Mouse (Mus musculus): ENCODE data around the gene Cinp.

Cinp gene
- long read RNA-seq, experiment 1, transcript Cinp-201 (5 exons, 2,029 nt) = major isoform, 5 of 18 reads
- long read RNA-seq, experiment 1, partial matches to known transcripts = 4 of 18 reads
- long read RNA-seq, experiment 1, other reads (novel, unspliced or antisense) = 4 of 18 reads
- long read RNA-seq, experiment 2, partial matches to known transcripts = 0 of 12 reads
- long read RNA-seq, experiment 2, other reads (novel, unspliced or antisense) = 2 of 12 reads

DNA sequence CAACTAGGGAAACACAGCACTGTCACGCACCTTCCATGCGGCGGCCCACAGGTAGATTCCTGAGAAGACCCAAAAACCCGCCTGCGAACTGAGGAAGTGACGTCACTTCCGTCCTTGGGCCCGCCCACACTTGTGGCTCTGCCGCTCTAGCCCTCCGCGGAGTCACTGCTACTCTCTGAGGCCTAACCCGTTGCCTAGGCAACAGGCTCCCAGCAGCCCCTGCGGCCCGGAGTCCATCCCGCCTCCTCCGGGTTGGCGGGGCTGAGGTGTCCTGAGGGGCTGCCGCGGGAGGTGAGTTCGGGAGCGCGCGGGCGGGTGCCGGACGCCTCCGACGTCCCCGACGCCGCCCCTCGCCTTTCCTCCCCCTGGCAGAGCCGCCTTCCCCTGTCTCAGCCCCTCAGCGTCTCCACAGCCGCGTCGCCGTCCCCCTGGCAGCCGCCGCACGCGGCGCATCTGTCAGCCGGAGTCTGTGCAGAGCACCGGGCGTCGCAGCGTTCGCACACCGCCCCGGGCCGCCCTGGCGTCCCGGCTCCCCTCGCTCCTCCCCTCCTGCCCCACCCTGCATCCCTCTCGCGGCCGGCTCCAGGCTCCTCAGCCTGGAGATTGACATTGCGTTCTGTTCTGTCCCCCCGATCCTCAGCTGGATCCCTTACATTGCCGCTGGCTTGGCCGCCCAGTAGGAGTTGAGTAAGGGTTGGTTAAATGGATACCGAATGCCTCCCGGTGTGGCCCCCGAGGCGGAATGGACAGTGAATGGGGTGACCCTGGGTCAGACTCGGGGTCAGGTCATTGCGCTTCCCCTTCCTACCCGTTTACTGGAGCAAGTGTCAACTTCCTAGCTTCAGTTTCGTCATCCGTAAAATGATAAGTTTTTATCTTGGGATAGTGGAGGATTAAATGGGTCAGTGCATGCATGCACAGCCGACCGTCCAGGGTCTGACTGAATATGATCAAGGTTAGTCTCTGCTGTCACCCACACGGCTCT is at the start of gene Cinp, which contains the start of gene Tecpr2:
Cinp (minus strand) TSS at position 110 of the 985 bp plus-strand sequence.
Tecpr2 (plus strand) TSS at position 229 of the 985 bp plus-strand sequence.
- intact Hi-C loops (cut with DNase I) = no loop called here

DNA sequence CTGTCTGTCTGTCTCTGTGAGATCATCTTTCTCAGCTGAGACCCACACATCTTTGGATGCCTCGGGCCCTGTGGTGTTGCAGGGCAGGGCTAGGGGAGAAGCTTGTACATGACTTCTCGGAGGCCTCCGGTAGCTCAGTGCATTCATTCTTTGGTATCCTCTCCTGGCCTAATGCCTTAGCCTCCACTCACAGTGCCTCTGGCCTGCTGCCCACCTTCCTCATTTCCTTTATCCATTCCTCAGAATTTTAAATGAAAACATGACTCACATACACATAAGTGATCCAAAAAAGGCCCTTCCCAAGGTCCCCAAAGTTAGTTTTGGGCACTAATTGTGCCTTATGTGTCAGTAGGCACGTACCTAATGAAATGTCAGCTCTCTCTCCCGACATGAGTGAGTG is 48.6 kb upstream of the Cinp start:
- intact Hi-C loops (cut with DNase I) = no loop called here

DNA sequence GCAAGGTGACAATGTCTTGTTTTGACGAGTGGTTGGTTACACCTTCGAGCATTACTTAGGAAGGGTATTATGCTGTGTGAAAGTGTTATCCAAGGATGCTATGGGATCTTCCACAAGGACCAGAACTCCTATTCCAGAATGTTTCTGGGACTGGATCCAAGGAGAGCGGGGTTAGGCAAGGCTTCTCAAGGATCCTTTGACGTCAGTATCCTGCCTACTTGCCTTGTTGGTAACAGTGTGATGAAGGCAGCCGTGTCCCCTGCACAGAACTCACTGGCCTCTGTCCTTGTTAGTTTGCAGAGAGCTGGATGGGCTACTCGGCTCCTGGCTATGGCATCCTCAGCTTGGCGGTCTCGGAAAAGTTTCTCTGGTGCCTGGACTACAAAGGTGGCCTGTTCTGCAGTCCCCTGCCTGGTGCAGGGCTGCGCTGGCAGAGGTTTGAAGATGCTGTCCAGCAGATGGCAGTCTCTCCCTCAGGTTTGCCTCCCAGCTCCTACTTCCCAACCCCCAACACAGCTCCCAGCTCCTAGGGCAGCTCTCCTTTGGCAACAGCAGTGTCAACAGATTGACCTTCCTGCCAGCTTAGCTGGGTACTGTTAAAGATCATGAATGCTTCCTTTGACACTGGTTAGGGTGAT is 47.2 kb upstream of the Cinp start:
- intact Hi-C loops (cut with DNase I) = loop anchor here (1.0 kb wide), 1 partner anchor 56 kb away; no protein-coding TSS in a partner anchor

- intact Hi-C loops (cut with DNase I) = no loop called here
Observed at GRCm38 (mm10) chr12:110932820-110933219, 43.9 kb upstream of the Cinp start.

GRCm38 (mm10) chr12:110921572-110921971 is 32.6 kb upstream of the Cinp start:
- intact Hi-C loops (cut with DNase I) = no loop called here

DNA sequence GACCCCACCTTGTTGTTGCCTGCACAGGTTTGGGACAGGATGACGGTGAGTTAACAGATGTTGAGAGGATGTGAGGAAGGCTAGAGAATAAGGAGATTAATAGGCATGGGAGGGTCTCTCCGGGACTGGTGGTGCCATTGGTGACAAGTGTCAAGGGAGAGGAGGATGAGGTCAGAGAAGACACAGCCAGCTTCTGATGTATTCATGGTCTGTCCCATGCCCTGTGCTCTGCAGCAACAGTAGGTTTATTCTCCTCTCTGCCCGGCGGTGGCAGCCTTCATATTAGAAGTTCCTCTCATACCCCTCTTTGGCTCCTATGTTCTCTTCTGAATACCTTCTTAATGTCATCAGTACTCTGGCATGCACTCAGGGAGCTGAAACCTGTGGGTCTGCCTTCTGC is 31.3 kb upstream of the Cinp start:
- intact Hi-C loops (cut with DNase I) = no loop called here

- intact Hi-C loops (cut with DNase I) = no loop called here
Observed at GRCm38 (mm10) chr12:110915761-110916160, 26.8 kb upstream of the Cinp start.

DNA sequence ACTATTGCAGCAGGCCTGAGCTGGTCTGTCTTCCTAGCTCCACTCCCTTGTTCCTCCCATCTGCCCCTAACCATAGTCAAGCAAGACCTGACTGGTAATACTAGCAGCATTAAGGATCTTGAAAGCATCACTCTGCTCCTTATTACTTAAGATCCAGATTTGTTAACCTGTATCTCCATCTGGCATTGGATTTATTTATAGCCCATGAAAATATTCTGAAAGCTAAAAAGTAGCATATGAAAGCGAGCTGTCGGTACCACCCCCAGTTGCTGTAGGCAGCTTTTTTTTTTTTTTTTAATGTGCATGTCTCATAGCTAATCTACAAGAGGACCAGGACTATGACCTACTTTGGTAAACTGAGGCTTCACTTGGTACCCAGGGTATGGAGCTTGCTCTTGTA is 21.0 kb upstream of the Cinp start:
- intact Hi-C loops (cut with DNase I) = no loop called here

DNA sequence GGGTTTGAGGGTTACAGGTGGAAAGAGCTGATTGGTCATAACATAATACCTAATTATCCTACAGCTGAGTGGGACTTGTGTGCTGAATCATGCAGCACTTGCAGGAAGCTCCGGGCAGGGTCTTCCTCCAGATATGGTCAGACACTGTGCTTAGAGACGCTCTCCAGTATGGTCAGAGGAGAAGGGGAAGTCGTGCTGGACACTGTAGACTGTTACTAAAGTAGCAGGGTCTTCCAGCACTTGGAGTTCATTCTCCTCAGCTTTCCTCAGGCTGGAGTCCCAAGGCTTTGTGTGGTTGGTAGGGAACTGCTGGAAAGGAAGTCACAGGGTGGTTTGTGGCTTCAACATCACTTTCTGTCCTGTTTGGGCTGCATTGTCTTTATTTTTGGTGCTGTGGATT is 18.9 kb upstream of the Cinp start:
- intact Hi-C loops (cut with DNase I) = no loop called here

GRCm38 (mm10) chr12:110903536-110903935 is 14.6 kb upstream of the Cinp start:
- intact Hi-C loops (cut with DNase I) = loop anchor here (5.0 kb wide), 1 partner anchor 56 kb away; no protein-coding TSS in a partner anchor

DNA sequence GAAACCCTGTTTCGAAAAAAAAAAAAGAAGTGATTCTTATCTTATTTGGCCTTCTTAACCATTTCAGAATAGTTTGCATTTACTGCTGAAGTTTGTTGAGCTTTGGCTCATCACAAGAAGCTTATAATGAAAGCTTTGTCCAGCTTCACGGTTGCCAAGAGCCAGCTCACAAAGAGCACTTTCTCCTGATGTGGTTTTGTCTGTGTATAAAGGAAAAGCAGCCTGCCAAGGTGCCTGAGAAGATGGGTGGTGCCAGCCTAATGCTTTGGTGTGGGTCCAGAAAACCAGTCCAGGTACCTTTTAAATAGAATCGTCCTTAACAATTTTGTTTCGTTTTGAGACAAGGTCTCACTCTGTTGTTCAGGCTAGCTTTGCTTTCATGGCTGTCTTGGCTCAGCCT is 13.2 kb upstream of the Cinp start:
- intact Hi-C loops (cut with DNase I) = loop anchor here (5.0 kb wide), 1 partner anchor 55 kb away; no protein-coding TSS in a partner anchor

- intact Hi-C loops (cut with DNase I) = no loop called here
Observed at GRCm38 (mm10) chr12:110891887-110892286, 2.9 kb upstream of the Cinp start.

DNA sequence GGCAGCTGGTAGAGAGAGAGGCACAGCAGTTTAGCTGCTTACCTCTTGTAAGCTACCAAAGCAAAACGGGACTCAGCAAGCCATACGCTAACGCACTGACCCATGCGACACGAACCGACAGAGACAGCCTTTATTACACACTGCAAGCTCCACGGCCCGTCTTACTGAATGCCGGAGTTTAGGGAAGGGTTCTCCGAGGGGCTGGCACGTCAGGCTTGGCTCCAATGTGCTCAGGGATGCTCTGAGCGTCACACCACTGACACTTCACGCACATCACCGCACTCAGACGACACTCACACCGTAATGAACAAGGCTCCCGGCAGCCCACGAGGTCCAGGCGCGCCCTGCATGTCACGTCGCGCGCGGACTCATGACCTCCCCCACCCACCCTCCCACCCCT is 339 bp downstream of the Cinp start:
- intact Hi-C loops (cut with DNase I) = no loop called here

GRCm38 (mm10) chr12:110888106-110888505 is 839 bp downstream of the Cinp start:
- intact Hi-C loops (cut with DNase I) = no loop called here

DNA sequence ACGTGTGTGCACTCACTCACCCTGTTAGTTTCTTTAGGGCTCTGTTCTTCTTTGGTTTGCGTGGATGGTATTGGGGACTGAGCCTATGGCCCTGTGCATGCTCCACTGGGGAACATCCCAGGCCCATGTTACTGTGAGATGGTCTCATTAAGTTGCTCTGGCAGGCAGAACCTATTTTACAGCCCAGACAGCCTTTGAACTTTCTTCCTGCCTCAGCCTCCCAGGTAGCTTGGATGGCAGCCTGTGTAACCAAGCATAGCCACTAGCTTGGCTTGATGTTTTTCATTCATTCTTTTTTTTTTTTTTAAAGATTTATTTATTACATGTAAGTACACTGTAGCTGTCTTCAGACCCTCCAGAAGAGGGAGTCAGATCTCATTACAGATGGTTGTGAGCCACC is 3.7 kb downstream of the Cinp start:
- intact Hi-C loops (cut with DNase I) = no loop called here

DNA sequence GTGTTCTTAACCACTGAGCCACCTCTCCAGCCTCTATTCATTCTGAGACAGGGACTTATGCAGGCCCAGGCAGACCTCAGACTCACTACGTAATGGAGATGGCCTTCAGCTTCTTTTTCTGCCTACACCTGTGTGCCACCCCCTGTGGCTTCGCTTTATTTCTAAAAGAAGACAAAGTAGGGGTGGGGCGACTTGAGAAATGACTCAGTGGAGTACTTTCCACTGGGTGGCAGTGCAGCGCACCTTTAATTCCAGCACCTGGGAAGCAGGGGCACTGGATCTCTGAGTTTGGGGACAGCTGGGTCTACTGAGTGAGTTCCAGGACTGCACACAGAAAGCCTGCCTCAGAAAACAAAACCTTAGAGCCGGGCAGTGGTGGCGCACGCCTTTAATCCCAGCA is 6.7 kb downstream of the Cinp start:
- intact Hi-C loops (cut with DNase I) = no loop called here

- intact Hi-C loops (cut with DNase I) = no loop called here
Observed at GRCm38 (mm10) chr12:110875351-110875750, 13.6 kb downstream of the Cinp start.

- intact Hi-C loops (cut with DNase I) = no loop called here
Observed at GRCm38 (mm10) chr12:110871247-110871646, 17.7 kb downstream of the Cinp start.

DNA sequence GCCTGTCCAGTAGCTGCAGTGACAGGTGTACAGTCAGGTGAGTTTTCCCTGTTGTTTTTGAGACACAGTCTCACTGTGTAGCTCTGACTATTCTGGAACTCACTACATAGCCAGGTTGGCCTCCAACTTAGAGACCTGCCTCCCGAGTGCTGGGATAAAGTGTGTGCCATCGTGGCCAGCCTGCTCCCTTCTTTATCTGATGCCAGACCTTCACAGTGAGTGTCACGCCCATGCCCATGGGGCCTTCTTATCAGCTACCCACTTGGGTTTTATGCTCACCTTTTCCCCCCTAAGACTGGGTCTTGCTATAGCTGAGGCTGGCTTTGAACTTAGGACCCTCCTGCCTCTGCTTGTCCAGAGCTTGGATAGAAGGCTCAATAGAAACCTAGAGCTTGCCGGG is 18.8 kb downstream of the Cinp start:
- intact Hi-C loops (cut with DNase I) = no loop called here

DNA sequence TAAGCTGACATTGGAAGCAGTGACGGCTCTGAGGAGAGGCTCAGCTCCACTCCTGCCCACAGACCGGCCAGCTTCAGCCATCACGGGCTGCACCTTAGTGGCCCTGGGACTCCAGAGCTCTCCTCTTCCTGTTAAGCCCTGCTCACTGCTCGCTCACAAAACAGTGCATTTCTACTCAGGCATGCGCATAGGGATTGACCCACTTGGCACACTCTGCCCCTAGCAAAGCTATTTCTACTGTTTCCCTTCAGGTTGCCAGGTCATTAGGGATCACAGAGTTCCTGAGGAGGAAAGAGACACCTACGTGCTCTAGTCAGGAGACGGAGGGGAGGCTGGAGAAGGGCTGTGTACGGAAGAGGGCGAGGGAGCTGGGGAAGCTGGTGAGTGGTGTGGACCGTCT is 23.0 kb downstream of the Cinp start:
- intact Hi-C loops (cut with DNase I) = no loop called here

DNA sequence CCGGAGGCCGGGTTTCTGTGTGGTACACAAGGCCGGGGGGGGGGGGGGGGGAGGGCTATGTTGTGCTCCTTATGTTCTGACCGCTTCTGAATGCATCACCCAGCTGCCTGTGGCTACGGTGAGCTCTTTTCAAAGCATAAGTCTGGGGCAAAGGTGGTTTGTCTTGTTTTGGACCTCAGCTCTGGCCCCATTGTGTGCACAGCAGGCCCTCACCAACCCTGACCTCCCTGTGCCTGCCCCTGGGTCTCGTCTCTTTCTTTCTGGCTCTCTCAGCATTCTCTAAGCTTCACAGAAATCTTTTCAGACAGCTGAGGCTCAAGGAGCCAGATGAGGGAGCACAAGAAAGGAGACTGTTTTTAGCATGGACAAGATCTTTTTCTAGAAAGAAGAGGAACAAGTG is 23.4 kb downstream of the Cinp start:
- intact Hi-C loops (cut with DNase I) = no loop called here

DNA sequence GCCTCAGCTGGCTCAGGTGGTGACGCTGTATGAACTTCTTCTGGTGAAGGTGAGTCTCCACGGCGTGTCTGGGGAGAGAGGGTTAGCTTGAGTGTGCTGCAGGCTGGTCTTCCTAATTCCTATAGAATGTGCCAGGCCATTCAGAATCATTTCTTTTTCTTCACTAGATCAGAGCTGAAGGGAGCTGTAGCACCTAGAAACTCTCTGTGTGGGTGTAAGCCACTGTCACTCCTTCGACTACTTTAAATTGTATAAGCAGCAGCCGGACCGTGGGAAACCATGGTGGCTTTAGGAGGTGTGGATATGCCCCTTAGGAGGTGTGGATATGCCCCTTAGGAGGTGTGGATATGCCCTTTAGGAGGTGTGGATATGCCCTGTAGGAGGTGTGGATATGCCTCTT is 24.9 kb downstream of the Cinp start:
- intact Hi-C loops (cut with DNase I) = no loop called here
